1 mouse cellular context compared by ENCODE assay signal in the genomic region with DNA sequence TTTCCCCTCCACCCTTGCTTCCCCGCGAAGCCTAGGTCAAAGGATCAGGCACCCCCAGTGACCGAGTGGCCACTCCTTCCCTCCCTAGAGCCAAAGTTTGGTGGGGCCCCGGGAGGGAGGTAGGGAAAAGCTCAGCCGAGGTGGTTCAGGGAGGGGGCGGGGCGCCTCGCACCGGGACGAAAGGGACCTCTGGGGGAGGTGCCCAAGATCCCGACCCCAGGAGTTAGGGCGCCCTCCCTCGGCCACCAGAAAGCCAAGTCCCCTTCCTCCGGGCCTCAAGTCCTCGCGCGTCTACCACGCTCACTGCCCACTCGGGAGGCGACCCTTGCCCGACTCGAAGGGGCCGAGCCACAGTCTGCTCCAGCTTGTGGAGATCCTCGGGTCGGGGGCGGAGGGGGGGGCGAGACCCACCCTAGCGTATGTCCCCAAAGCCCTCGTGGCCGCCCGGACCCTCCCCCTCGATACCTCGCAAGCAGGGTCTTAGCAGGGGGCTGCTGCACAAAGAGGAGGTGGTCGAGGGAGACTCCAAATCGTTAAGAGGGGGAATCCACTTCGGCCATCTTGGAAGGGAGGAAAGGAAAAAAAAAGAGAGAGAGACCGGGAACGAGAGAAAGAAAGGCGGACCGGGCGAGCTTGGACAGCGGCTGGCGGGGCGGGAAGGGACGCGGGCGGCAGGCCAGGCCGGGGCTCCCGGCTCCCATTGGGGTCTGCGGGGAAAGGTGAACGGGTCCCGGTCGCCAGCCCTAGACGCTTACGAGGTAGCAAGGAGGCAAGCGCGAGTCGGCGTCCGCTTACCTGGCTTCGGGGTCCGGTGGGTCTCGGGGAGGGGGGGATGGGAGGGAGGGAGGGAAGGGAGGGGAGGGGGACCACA.
TF ChIP-seq lines count a peak whose summit lies in the region.

No protein-coding gene starts in this region.

TF ChIP-seq in myocyte, 11 proteins besides CTCF, POLR2A, EP300 and RAD21 (continued from another document):
- TF ChIP-seq TCF12 (IDR thresholded peaks at IDR 0.05; ENCODE audit: insufficient read depth, poor library complexity, severe bottlenecking) (no peak), MYOG (IDR thresholded peaks at IDR 0.05; ENCODE audit: control insufficient read depth in 1 of 3, insufficient read depth in 1 of 3, insufficient read length in 2 of 3, low read depth in 2 of 3) (no peak), E2F4 (IDR thresholded peaks at IDR 0.05; ENCODE audit: insufficient read depth) (no peak), CEBPB (IDR thresholded peaks at IDR 0.05; ENCODE audit: insufficient read depth, poor library complexity, severe bottlenecking) (no peak), MAX (IDR thresholded peaks at IDR 0.05; ENCODE audit: low read depth) (no peak)
